Mouse (Mus musculus): ENCODE results near the gene Rbbp9.

- TF ChIP-seq CTCF (IDR thresholded peaks at IDR 0.05; ENCODE audit: borderline replicate concordance, insufficient read depth, low read depth, low read length) (no peak), POLR2A (IDR thresholded peaks at IDR 0.05; ENCODE audit: borderline replicate concordance, insufficient read depth, low read length) (no peak)
Measured at GRCm38 (mm10) chr2:144555286-144555819, 4.7 kb upstream of the Rbbp9 start.
